Mouse (Mus musculus): ENCODE data around the gene Plekhh2.

DNA sequence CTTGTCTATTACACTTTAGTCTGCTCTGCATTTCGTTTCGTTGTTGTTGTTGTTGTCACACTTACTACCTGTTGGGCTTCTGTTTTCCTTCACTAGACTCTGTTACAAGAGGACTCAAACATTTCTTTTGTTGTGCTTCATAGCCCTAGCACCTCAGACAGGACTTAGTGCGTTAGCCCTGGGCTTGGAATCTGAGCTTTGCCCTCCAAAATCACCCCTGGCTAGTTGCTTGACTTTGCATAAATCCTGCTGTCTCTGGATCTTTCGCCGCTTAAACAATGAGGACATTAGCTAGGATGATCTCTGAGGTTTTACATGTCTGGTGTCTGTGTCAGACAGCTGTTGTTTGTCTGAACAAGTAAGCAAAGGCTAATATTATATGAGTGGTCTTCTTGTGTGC is 62.2 kb downstream of the Plekhh2 start:
- TF ChIP-seq CTCF (conservative IDR thresholded peaks at IDR 0.05; ENCODE audit: insufficient read depth, insufficient read length, low read depth, low read length) (no peak), POLR2A (IDR thresholded peaks at IDR 0.05; ENCODE audit: low read depth, low read length) (no peak)
